Mouse (Mus musculus): ENCODE measurements around the gene Gm37240. TPM values are rescaled to one million over a fixed set of nuclear protein-coding genes. Genes with fewer than 3 reads are reported as not detected.

The Gm37240 gene
- total RNA-seq, 2 experiments from 2014 or later: 28.9 to 37.3 TPM

DNA sequence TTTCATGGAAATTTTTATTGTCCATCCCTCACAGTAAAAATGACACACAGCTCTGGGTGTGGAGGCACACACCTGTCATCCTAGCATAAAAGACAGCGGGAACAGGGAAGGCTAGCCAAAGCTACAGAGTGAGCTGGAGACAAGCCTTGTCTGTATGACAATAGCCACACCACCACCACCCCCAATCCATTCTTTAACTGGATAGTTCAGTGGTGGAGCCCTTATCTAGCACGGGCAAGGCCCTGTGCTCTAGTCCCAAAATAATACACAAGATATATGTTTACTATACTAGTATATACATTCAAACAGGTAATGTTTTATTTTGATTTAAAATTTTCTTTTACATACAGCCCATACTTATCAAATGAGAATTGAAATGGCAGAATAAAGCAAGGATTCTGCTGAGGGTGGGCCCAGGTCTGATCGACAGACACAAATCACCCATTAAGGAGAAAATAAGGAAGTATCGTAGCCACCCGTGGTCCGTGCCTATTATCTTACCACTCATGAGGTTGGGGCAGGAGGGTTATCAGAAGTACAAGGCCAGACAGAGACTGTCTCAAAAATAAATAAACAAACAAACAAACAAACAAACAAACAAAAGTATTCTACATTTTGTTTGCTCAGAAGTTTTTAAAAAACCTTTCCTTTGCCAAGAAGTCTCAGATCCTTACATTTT lies 1421.4 kb downstream of the Gm37240 start:
- DNase-seq: no peak

DNA sequence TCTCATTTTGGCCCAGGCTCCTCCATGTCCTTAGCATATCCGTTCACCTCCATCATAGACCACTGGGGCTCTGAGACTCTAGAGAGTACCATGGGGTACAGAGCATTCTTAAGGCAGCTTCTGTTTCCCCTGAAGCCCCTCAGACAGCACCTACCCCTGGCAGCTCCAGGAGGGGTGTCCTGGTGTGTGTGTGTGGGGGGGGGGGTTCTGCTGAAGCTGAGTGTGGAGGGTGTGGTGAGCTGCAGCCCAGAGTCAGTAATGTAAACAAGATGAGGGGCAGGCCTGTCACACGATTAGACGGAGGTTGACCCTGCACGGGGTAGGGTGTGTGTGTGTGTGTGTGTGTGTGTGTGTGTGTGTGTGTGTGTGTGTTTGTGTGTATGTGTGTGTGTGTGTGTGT lies 1425.6 kb downstream of the Gm37240 start:
- DNase-seq: no peak

DNA sequence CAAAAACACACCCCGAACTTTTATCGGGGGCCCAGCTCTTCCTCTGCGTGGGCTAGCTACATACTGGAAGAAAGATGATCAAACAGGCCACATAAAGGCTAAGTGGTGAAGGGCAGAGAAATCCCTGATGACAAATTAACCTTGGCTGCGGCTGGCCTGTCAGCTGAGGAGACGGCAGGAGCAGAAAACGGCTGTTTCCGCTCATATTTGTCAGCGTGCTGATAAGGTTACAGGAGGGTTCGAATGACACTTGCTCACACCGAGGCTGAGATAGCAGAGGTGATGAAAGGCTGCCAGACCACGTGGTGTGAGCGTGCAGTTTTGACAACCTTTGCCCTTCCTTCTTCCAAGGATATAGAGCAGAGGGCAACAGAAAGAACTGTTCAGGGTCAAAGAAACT lies 1426.4 kb downstream of the Gm37240 start:
- no peak for DNase-seq

DNA sequence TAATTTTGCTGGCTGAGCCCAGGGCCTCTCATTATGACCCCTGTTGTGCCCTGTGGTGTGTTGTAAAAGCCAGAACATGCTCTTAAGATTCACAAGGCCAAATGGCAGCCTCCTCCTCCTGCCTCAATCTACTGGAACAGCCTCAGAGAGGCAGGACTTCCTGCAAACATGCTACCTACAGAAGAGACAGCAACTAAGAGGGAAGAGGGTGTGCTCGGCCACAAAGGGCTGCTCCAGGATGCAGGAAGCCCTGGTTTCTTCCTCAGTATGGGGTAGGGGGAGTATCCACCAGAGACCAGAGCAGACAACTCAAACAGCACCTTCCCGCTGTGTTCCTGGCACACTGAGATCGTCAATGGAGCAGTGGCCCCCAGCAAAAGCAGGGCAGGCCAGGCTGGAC lies 1426.8 kb downstream of the Gm37240 start:
- DNase-seq: no peak

DNA sequence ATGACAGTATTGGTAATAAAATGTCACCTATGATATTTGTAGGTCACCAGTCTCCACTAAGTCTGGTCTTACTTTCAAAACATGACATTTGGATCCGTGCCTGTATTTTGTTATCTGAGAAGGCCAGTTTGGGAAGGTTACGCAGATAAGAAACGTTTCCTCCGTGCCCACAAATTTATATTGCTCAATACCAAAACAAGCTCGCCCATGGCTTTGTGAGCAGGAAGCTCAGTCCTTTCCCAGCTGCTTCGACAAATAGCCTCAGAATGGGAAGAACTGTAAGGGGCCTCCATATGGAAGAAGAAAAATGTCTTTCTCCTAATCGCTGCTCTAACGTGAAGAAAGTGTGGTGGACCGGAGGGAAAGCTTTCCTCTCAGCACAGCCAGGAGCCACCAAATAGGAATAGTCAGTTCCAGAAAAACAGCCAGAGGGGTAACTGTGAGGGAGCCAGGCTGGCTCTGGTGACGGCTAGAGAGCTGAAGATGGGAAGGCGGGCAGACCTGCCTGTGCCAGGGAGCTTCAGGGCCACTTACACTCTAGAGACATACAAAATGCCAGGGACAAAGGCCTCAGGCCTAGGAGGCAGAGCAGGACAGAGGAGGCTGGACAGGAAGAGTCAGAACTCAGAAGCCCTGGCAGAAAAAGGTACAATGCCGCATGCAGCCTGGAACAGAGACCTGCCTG lies 1431.4 kb downstream of the Gm37240 start:
- no peak for DNase-seq

DNA sequence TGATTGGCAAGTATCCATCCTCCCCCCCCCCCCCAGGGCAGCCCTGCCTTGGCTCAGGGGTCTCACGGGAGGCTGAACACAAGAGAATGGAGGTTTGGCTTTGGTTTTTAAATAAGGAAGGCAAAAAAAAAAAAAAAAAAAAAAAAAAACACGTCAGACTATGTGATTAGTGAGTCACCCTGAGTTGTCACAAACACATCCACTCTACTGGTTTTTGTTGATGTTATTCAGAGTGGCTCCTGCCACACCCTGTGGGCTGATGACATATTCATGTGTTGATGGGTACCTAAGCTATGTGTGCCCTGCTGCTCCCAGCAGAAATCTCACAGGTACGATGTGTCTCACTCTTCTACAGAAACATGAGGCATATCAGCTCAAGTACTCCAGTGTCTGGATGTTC lies 1436.7 kb downstream of the Gm37240 start:
- DNase-seq: no peak

DNA sequence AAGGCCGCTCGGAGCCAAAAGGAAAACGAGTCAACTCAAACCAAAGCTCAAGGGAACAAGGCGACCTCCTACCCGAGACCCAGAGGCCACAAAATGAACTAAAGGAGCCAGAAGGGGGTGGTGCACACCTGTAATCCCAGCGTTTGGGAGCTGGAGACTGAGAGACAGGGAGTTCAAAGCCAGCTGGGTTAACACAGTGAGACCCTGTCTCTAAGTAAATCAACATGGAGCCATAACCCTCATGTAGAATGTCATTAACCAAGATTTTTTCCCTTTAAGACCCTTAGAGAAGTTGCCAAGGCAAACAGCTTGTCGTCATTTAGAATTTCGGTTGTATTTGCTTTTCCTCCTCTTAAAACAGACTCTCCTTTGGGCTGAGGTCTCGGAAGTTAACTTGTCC lies 1438.3 kb downstream of the Gm37240 start:
- no peak for DNase-seq

DNA sequence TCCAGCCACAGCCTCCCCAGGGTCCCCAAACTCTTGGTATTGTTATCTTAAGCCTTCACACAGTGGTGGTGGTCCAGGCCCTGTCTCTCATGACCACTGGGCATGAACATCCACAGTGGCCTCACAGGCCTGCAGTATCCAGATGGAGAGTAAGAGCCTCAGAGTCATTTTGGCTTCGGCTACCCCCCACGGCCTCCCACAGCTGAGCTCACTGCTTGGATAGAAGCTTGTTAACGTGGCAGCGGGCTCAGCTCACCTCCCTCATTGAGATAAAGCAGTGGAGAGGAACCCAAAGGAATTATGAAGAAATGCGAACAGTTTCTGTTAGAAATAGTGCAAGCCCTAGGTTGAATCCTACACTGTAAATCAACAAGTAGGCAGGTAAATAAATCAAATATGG lies 1439.5 kb downstream of the Gm37240 start:
- DNase-seq: no peak

Small RNAs within 50 kb of the gene (microRNA-seq; reads per million reads assigned to microRNA genes)
- 0 reads per million in 2 experiments for gene Mir466k

Other genes starting within 250 kb of the Gm37240 start
- 10 to 100 TPM; 47.1 to 51.1 TPM for gene Fam160a1, start 70.2 kb downstream of the Gm37240 start, total RNA-seq (2021)
- gene Glt28d2, start within 50 bp of the Gm37240 start, total RNA-seq (2021): 1 to 10 TPM; 5.5 to 6.1 TPM
- 10 to 100 TPM; 26.7 to 35.6 TPM for gene Sh3d19, start 83.6 kb upstream of the Gm37240 start, total RNA-seq (2021)
- gene Prss48, start 115.0 kb upstream of the Gm37240 start, total RNA-seq (2021): not detected

All from gastrocnemius, postnatal 10 days (tissue).